Mouse (Mus musculus): ENCODE measurements around the gene Ccng2.

- TF ChIP-seq CTCF (IDR thresholded peaks at IDR 0.05) (peak; percentile 68), EP300 (IDR thresholded peaks at IDR 0.05) (no peak)
Measured at GRCm38 (mm10) chr5:93267851-93268606, 972 bp downstream of the Ccng2 start.

Measured in lung, postnatal 0 days (tissue).